Mouse (Mus musculus): ENCODE measurements around the gene Axin1. TPM values are rescaled to one million over a fixed set of nuclear protein-coding genes. Genes with fewer than 3 reads are reported as not detected.
A peak's percentile ranks its signal among the peaks of the same experiment; 100 is the strongest.

Axin1 gene
- total and polyA plus RNA-seq, 2 experiments from 2014 or later, result 21.0 to 30.0 TPM

DNA sequence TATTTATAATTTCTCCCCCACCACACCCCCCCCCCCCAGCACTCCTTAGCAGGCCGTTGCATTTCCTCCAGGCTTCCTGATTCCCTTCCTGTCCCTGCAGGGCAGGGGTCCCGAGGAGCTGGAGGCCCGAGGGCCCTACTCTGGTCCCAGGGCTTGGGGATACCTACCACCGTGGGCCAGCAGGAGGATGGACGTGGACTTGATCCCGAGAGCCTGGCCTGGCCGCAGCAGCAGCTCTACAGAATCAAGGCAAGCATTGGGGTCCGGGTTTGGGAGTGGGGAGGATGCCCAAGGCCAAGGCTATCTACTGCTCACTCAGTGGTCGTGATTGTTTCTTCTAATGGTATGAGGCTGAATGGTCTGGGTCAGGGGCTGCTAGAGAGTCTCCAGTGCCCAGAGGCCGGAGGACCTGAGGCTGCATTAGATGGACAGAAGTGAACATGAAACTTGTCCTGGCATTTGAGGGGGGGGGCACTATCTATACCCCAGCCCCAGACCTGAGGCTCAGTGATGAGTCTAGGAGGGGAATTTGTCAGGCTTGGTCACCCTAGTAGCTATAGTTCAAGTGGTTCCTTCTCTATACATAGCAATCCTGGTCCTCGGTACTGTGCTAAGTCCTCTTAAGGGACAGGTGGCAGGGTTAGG is 1.3 kb upstream of the Axin1 start:
- 83% methylated on average over 11 of the region's 11 CpGs for WGBS
- Histone ChIP-seq H3K4me1 (ENCODE audit: insufficient read depth, low read length) (peaks cover 13% of the 10 kb centered on the region), H3K27me3 (ENCODE audit: insufficient read depth, low read length) (no peaks in the 10 kb centered on the region), H3K4me3 (ENCODE audit: low read depth, low read length) (no peak overlapping the region), H3K9ac (replicated peaks; ENCODE audit: low read length, poor library complexity, severe bottlenecking) (peak overlapping the region; percentile 24; the same call in 1 of the 2 replicates), H3K27ac (ENCODE audit: low read depth, low read length) (no peak overlapping the region), H3K4me2 (ENCODE audit: low read depth, low read length, poor library complexity, severe bottlenecking) (no peak overlapping the region), H3K36me3 (ENCODE audit: insufficient read depth, low read length) (no peaks in the 10 kb centered on the region; the same call in 1 of the 2 replicates), H3K9me3 (ENCODE audit: low read length) (no peaks in the 10 kb centered on the region)
- DNase-seq (ENCODE audit: low spot score) (no peak), ATAC-seq (ENCODE audit: low FRiP score) (no peak)
- no peak for TF ChIP-seq CTCF (IDR thresholded peaks at IDR 0.05)

DNA sequence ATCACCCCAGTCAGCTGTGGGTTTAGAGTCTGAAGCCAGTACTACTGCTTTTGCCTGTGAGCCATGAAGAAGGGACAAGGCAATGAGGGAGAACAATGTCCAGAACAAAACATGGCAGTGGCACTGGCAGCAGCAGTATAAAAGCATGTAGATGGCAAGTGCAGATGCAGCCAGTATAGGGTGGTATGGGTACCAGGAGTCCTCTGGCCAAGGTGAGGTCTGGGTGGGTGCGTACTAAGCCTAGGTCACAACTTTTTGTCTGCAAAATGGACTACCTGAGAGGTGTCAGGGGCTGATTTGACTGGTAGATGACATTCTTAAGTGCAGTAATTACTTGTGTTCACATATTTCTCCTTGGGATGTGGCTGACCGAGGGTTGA is 747 bp upstream of the Axin1 start:
- peak overlapping the region; percentile 89; the same call in 1 of the 2 replicates for H3K27ac ChIP-seq (ENCODE audit: low read depth, low read length)
- H3K4me2 ChIP-seq (ENCODE audit: low read depth, low read length, poor library complexity, severe bottlenecking), result peak overlapping the region; percentile 80
- no peaks in the 10 kb centered on the region for H3K27me3 ChIP-seq (ENCODE audit: insufficient read depth, low read length)
- peak overlapping the region; percentile 88 for H3K4me3 ChIP-seq (ENCODE audit: low read depth, low read length)
- no peak for DNase-seq (ENCODE audit: low spot score)
- H3K9me3 ChIP-seq (ENCODE audit: low read length), result no peaks in the 10 kb centered on the region
- no peak for TF ChIP-seq CTCF (IDR thresholded peaks at IDR 0.05)
- no peaks in the 10 kb centered on the region; the same call in 1 of the 2 replicates for H3K36me3 ChIP-seq (ENCODE audit: insufficient read depth, low read length)
- no peak for ATAC-seq (ENCODE audit: low FRiP score)
- peaks cover 11% of the 10 kb centered on the region for H3K4me1 ChIP-seq (ENCODE audit: insufficient read depth, low read length)
- 0 out of 2 replicates have a peak overlapping the region, but pooled peaks have one; percentile 24 for H3K9ac ChIP-seq (replicated peaks; ENCODE audit: low read length, poor library complexity, severe bottlenecking)
- 76% methylated on average over 2 of the region's 2 CpGs for WGBS

DNA sequence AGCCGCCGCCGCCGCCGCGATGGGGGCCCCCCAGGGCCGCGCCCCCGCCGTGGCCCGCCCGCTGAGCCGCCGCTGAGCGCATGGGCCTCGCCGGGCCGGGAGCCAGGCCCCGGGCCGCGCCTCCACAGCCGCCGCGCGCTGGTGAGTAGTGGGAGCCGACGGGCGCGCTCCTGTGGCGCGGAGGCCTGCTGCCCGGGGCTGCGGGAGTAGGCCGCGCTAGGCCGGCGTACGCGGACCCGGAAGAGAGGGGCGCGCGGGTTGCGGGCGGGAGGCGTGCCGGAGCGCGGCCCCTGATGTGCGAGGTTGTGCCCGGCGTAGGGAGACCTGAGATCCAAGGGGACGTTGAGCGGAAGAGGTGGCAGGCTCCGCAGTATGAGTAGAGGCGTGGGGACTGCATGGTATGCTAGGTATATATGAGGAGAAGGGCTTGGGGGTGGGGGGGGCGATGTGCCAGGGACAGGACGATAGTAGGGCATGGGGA is 453 bp downstream of the Axin1 start:
- Histone ChIP-seq H3K9me3 (ENCODE audit: low read length) (no peaks in the 10 kb centered on the region), H3K27me3 (ENCODE audit: insufficient read depth, low read length) (no peaks in the 10 kb centered on the region), H3K9ac (replicated peaks; ENCODE audit: low read length, poor library complexity, severe bottlenecking) (peak overlapping the region; percentile 91), H3K4me1 (ENCODE audit: insufficient read depth, low read length) (peaks cover 10% of the 10 kb centered on the region; the same call in 1 of the 2 replicates), H3K36me3 (ENCODE audit: insufficient read depth, low read length) (peaks cover 6% of the 10 kb centered on the region), H3K4me2 (ENCODE audit: low read depth, low read length, poor library complexity, severe bottlenecking) (peak overlapping the region; percentile 80), H3K4me3 (ENCODE audit: low read depth, low read length) (peak overlapping the region; percentile 88), H3K27ac (ENCODE audit: low read depth, low read length) (peak overlapping the region; percentile 89)
- DNase-seq (ENCODE audit: low spot score) (peak; percentile 57), ATAC-seq (ENCODE audit: low FRiP score) (peak; percentile 72)
- no peak for TF ChIP-seq CTCF (IDR thresholded peaks at IDR 0.05)
- under 1% methylated on average over 54 of the region's 58 CpGs for WGBS

- no peak overlapping the region for H3K4me2 ChIP-seq (ENCODE audit: low read depth, low read length, poor library complexity, severe bottlenecking)
- H3K27ac ChIP-seq (ENCODE audit: low read depth, low read length), result no peak overlapping the region
- 91% methylated on average over 4 of the region's 4 CpGs for WGBS
- no peaks in the 10 kb centered on the region for H3K27me3 ChIP-seq (ENCODE audit: insufficient read depth, low read length)
- no peak for TF ChIP-seq CTCF (IDR thresholded peaks at IDR 0.05)
- no peak overlapping the region for H3K9ac ChIP-seq (replicated peaks; ENCODE audit: low read length, poor library complexity, severe bottlenecking)
- H3K9me3 ChIP-seq (ENCODE audit: low read length), result no peaks in the 10 kb centered on the region
- no peak overlapping the region for H3K4me3 ChIP-seq (ENCODE audit: low read depth, low read length)
- no peak for DNase-seq (ENCODE audit: low spot score)
- ATAC-seq (ENCODE audit: low FRiP score), result no peak
- peaks cover 6% of the 10 kb centered on the region for H3K36me3 ChIP-seq (ENCODE audit: insufficient read depth, low read length)
- H3K4me1 ChIP-seq (ENCODE audit: insufficient read depth, low read length), result peaks cover 10% of the 10 kb centered on the region; the same call in 1 of the 2 replicates
Measured at GRCm38 (mm10) chr17:26142796-26143195, 4.3 kb downstream of the Axin1 start.

DNA sequence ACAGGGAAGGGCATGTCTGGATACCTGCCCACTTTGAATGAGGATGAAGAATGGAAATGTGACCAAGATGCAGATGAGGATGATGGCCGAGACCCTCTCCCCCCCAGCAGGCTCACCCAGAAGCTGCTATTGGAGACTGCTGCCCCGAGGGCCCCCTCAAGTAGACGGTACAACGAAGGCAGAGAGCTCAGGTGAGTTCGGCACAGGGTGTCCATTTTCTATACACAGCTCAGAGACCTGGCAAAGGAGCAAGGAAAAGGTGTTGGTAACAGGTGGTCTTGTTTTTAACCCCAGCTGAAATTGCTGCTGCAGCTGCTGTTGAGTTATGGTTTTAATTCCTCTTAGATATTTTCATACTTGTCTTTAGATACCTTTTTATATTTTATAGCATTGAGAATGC is 4.9 kb downstream of the Axin1 start:
- Histone ChIP-seq H3K9ac (replicated peaks; ENCODE audit: low read length, poor library complexity, severe bottlenecking) (no peak overlapping the region), H3K27ac (ENCODE audit: low read depth, low read length) (no peak overlapping the region), H3K4me2 (ENCODE audit: low read depth, low read length, poor library complexity, severe bottlenecking) (no peak overlapping the region), H3K36me3 (ENCODE audit: insufficient read depth, low read length) (peaks cover 6% of the 10 kb centered on the region; the same call in 1 of the 2 replicates), H3K9me3 (ENCODE audit: low read length) (no peaks in the 10 kb centered on the region), H3K4me1 (ENCODE audit: insufficient read depth, low read length) (peaks cover 10% of the 10 kb centered on the region; the same call in 1 of the 2 replicates), H3K27me3 (ENCODE audit: insufficient read depth, low read length) (no peaks in the 10 kb centered on the region), H3K4me3 (ENCODE audit: low read depth, low read length) (no peak overlapping the region)
- DNase-seq (ENCODE audit: low spot score) (no peak), ATAC-seq (ENCODE audit: low FRiP score) (no peak)
- TF ChIP-seq CTCF (IDR thresholded peaks at IDR 0.05), result no peak
- 94% methylated on average over 5 of the region's 5 CpGs for WGBS

DNA sequence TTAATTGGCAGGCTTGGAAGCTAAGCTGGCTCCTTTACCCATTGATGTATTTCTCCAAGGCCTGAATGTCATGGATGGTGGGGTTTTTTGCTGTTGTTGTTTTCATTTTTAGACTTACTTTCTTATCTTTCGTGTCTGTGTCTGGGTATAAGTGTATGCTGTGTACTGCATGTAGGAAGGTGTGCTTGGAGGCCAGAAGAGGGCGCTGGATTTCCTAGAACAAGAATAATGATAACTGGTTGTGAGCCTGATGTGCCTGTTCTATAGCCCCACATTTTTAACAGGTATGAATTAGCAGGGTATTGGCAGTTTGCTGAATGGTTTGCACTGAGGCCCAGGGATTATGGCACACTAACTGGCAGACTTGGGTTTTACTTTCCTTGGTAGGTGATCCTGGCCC is 10.6 kb downstream of the Axin1 start:
- DNase-seq (ENCODE audit: low spot score) (no peak), ATAC-seq (ENCODE audit: low FRiP score) (no peak)
- Histone ChIP-seq H3K4me3 (ENCODE audit: low read depth, low read length) (no peak overlapping the region), H3K36me3 (ENCODE audit: insufficient read depth, low read length) (peaks cover 3% of the 10 kb centered on the region; the same call in 1 of the 2 replicates), H3K4me1 (ENCODE audit: insufficient read depth, low read length) (no peaks in the 10 kb centered on the region), H3K27ac (ENCODE audit: low read depth, low read length) (no peak overlapping the region), H3K27me3 (ENCODE audit: insufficient read depth, low read length) (no peaks in the 10 kb centered on the region), H3K9ac (replicated peaks; ENCODE audit: low read length, poor library complexity, severe bottlenecking) (no peak overlapping the region), H3K4me2 (ENCODE audit: low read depth, low read length, poor library complexity, severe bottlenecking) (no peak overlapping the region), H3K9me3 (ENCODE audit: low read length) (no peaks in the 10 kb centered on the region)
- peak; percentile 26; the same call in 1 of the 2 replicates for TF ChIP-seq CTCF (IDR thresholded peaks at IDR 0.05)
- WGBS, result 81% methylated on average over 2 of the region's 2 CpGs
